Mouse (Mus musculus): ENCODE data around the gene Mfap5. TPM values are rescaled to one million over a fixed set of nuclear protein-coding genes. Genes with fewer than 3 reads are reported as not detected.
"Not testable (repeated sequence)": the region's sequence is repeated elsewhere in the genome, so short reads cannot be mapped to it uniquely, and the experiment has no call there.

Gene Mfap5
- polyA plus RNA-seq (2015; fragmentation: Nextera tagmentation; extraction: Ambion mirVana) = 54.3 and 55.4 TPM in 2 replicates

DNA sequence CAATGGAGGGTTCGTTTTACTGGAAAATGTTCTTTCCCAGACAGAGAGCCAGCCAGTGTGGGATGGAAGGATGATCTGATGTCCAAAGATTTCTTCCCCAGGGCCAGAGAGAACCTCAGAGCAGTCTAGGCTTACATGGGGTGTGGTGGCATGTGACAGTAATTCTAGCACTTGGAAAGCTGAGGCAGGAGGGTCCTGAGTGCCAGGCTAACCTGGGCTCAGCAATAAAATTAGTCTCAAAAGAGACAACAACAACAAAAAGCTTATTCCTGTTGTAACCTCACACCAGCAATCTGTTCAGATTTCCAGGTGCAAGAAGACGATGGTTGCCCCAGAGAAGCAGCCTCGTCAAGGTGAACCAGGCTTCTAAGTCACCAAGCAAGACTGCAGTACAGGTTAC, at the start of gene Mfap5:
TSS of gene Mfap5 (plus strand) at position 301 of the 400 bp plus-strand sequence.
- Histone ChIP-seq H3K4me1 (ENCODE audit: insufficient read depth, low read depth, low read length) (no peaks in the 10 kb centered on the region), H3K9ac (replicated peaks; ENCODE audit: low read depth) (no peak within 1 kb of the TSS), H3K9me3 (ENCODE audit: low read length) (no peaks in the 10 kb centered on the region), H3K27me3 (replicated peaks; ENCODE audit: insufficient read depth, low read length) (no peaks in the 10 kb centered on the region), H3K27ac (ENCODE audit: low read length) (no peak within 1 kb of the TSS), H3K36me3 (ENCODE audit: insufficient read depth, low read length) (no peaks in the 10 kb centered on the region), H3K4me2 (replicated peaks; ENCODE audit: low read depth, low read length) (no peak within 1 kb of the TSS), H3K4me3 (ENCODE audit: low read depth, low read length) (no peak within 1 kb of the TSS)
- ATAC-seq (no peak), DNase-seq (ENCODE audit: low spot score) (no peak)
- TF ChIP-seq CTCF (IDR thresholded peaks at IDR 0.05) (no peak), EP300 (IDR thresholded peaks at IDR 0.05) (no peak)
- 82% methylated on average over 3 of the region's 3 CpGs for WGBS

DNA sequence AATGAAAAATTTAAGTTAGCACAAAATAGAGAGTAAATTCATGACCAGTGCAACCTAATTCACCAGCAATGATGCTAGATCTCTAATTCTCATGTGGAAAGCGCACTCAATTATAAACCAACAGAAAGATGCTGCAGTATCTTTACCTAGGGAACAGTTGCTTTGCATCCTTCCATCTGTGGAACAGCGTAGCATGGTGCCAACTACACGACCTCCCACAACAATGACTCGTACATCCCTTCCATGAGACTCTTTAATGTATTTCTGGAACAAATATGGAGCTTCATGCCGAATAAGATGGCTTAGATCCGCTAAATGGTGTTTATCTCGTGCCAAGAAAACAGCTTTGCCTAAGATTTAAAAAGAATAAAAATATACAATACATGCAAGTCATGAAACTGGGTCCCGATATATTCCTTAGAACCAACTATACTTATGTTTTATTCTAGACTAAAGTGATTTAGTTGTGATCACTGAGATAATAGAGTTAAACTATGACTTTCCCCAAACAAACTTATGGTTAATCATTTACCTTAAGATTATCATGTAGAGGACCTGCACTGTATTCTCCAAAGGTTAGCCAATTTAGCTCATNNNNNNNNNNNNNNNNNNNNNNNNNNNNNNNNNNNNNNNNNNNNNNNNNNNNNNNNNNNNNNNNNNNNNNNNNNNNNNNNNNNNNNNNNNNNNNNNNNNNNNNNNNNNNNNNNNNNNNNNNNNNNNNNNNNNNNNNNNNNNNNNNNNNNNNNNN, 46.5 kb upstream of the Mfap5 start:
- Histone ChIP-seq H3K4me2 (replicated peaks; ENCODE audit: low read depth, low read length) (no peak overlapping the region), H3K36me3 (ENCODE audit: insufficient read depth, low read length) (no peaks in the 10 kb centered on the region), H3K4me3 (ENCODE audit: low read depth, low read length) (no peak overlapping the region), H3K27me3 (replicated peaks; ENCODE audit: insufficient read depth, low read length) (no peaks in the 10 kb centered on the region), H3K9me3 (ENCODE audit: low read length) (no peaks in the 10 kb centered on the region), H3K9ac (replicated peaks; ENCODE audit: low read depth) (no peak overlapping the region), H3K27ac (ENCODE audit: low read length) (no peak overlapping the region), H3K4me1 (ENCODE audit: insufficient read depth, low read depth, low read length) (no peaks in the 10 kb centered on the region)
- DNase-seq (ENCODE audit: low spot score) (no peak), ATAC-seq (no peak)
- 83% methylated on average over 8 of the region's 8 CpGs for WGBS
- TF ChIP-seq EP300 (IDR thresholded peaks at IDR 0.05) (no peak), CTCF (IDR thresholded peaks at IDR 0.05) (no peak)

DNA sequence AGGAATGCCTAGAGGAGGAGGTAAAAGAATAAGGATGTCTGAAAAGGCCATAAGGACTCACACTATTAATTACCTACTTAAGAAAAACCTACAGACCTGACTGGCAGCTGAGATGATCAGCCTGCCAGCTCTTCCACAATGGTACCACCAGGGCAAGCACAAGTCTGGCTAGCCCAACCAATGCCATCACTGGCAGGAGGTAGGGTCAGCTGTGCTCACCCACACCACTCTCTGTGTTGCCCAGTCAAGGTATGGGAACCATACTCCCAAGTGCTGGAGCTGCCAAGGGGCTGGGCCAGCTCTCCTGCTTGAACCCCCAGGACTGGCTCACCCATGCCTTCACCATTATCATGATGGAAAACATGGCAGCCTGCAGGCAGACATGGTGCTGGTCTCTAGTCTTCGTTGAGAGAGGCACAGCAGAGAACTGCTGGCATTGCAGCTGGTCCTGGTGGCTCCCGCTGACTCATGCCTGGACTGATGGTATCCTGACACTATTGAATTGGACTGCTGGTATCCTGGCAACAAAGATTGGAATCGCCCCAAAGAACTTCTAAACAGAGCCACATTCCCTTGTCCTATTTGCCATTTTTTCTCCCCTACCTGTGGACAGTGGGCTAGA, 39.4 kb upstream of the Mfap5 start:
- DNase-seq (ENCODE audit: low spot score) = no peak
- H3K4me2 ChIP-seq (replicated peaks; ENCODE audit: low read depth, low read length) = no peak overlapping the region
- no peak overlapping the region for H3K9ac ChIP-seq (replicated peaks; ENCODE audit: low read depth)
- H3K4me3 ChIP-seq (ENCODE audit: low read depth, low read length) = no peak overlapping the region
- no peak for TF ChIP-seq CTCF (IDR thresholded peaks at IDR 0.05)
- TF ChIP-seq EP300 (IDR thresholded peaks at IDR 0.05) = no peak
- ATAC-seq = no peak
- 77% methylated on average over 3 of the region's 3 CpGs for WGBS
- H3K36me3 ChIP-seq (ENCODE audit: insufficient read depth, low read length) = no peaks in the 10 kb centered on the region
- H3K27me3 ChIP-seq (replicated peaks; ENCODE audit: insufficient read depth, low read length) = no peaks in the 10 kb centered on the region
- H3K9me3 ChIP-seq (ENCODE audit: low read length) = no peaks in the 10 kb centered on the region
- H3K27ac ChIP-seq (ENCODE audit: low read length) = no peak overlapping the region
- H3K4me1 ChIP-seq (ENCODE audit: insufficient read depth, low read depth, low read length) = no peaks in the 10 kb centered on the region

DNA sequence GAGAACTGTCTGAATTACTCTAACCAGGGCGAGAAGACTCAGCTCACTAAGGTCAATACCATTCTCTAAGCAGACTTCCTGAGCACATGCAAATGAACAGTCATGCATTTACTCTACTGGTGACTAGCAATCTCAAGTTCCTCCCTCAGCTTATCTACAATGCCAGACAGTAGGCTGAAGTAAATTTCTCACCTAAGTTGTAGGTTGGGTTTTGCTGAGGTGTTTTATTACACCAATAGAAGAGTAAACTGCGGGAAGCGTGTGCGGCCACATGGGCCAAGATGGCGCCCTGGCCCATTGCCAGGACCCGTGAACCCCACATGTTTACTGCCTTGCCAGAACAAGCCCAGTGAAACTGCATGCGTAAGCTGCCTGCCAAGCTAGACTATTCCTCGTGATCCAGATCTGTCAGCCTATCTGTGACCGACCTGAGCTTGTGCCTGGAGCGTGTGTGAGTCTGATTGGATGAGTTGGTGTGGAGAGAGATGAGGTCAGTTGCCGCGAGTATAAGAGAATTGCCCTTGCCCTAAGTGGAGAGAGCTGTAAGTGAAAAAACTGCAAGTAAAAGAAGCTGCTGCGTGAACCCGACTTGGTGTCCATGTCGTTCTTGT, 36.5 kb upstream of the Mfap5 start:
- no peak for ATAC-seq
- no peaks in the 10 kb centered on the region for H3K27me3 ChIP-seq (replicated peaks; ENCODE audit: insufficient read depth, low read length)
- H3K9me3 ChIP-seq (ENCODE audit: low read length) = no peaks in the 10 kb centered on the region
- no peaks in the 10 kb centered on the region for H3K4me1 ChIP-seq (ENCODE audit: insufficient read depth, low read depth, low read length)
- TF ChIP-seq EP300 (IDR thresholded peaks at IDR 0.05) (no peak), CTCF (IDR thresholded peaks at IDR 0.05) (no peak)
- no peak overlapping the region for H3K27ac ChIP-seq (ENCODE audit: low read length)
- H3K4me2 ChIP-seq (replicated peaks; ENCODE audit: low read depth, low read length) = no peak overlapping the region
- no peaks in the 10 kb centered on the region for H3K36me3 ChIP-seq (ENCODE audit: insufficient read depth, low read length)
- no peak for DNase-seq (ENCODE audit: low spot score)
- no peak overlapping the region for H3K9ac ChIP-seq (replicated peaks; ENCODE audit: low read depth)
- 90% methylated on average over 15 of the region's 15 CpGs for WGBS
- H3K4me3 ChIP-seq (ENCODE audit: low read depth, low read length) = no peak overlapping the region

DNA sequence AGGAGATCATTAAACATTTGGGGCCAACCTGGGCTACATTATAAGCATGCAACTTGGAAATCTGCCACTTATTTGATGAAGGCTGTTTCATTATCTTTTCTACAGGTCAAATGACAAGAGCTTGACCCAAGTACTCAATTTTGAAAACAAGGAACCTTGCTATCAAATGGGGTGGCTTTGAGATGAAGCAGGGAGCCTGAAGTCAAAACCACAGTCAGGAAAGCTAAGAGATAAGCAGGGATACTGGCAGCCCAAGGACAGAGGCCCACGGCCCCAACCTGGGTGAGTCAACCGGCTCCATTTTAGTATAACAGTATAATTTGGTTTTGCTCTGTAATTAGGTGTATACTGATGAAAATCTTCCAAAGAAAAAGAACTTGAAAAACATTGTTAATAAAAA, 35.4 kb upstream of the Mfap5 start:
- Histone ChIP-seq H3K4me1 (ENCODE audit: insufficient read depth, low read depth, low read length) (no peaks in the 10 kb centered on the region), H3K27me3 (replicated peaks; ENCODE audit: insufficient read depth, low read length) (no peaks in the 10 kb centered on the region), H3K4me3 (ENCODE audit: low read depth, low read length) (no peak overlapping the region), H3K9ac (replicated peaks; ENCODE audit: low read depth) (no peak overlapping the region), H3K36me3 (ENCODE audit: insufficient read depth, low read length) (no peaks in the 10 kb centered on the region), H3K9me3 (ENCODE audit: low read length) (no peaks in the 10 kb centered on the region), H3K4me2 (replicated peaks; ENCODE audit: low read depth, low read length) (no peak overlapping the region), H3K27ac (ENCODE audit: low read length) (no peak overlapping the region)
- TF ChIP-seq EP300 (IDR thresholded peaks at IDR 0.05) (no peak), CTCF (IDR thresholded peaks at IDR 0.05) (no peak)
- DNase-seq (ENCODE audit: low spot score) = no peak
- 86% methylated on average over 2 of the region's 2 CpGs for WGBS
- ATAC-seq = no peak

DNA sequence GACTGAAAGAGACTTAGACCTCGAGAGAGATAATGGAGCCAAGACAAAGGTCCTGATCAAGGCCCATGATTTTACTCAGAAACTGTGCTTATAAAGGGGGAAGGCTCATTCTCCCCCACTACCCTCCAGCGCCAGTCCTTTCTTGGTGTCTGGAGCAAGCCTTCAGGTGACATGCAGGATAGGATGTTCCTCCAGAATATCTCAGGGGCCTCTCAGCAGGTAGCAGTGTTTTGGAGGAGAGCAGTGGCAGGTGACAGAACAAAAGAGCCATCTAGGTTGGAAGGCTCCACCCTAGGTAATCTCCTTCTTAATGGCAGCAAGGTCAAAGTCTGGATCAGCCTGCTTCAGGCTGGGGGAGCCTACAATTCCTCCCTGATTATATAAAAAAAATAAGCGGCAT, 34.2 kb upstream of the Mfap5 start:
- H3K4me1 ChIP-seq (ENCODE audit: insufficient read depth, low read depth, low read length); H3K4me2 ChIP-seq (replicated peaks; ENCODE audit: low read depth, low read length); H3K9me3 ChIP-seq (ENCODE audit: low read length); DNase-seq (ENCODE audit: low spot score); ATAC-seq; H3K9ac ChIP-seq (replicated peaks; ENCODE audit: low read depth); H3K27ac ChIP-seq (ENCODE audit: low read length); H3K4me3 ChIP-seq (ENCODE audit: low read depth, low read length); H3K36me3 ChIP-seq (ENCODE audit: insufficient read depth, low read length); H3K27me3 ChIP-seq (replicated peaks; ENCODE audit: insufficient read depth, low read length): not testable (repeated sequence)
- 82% methylated on average over 3 of the region's 3 CpGs for WGBS
